Mouse (Mus musculus): ENCODE data around the gene Scrt2.

DNA sequence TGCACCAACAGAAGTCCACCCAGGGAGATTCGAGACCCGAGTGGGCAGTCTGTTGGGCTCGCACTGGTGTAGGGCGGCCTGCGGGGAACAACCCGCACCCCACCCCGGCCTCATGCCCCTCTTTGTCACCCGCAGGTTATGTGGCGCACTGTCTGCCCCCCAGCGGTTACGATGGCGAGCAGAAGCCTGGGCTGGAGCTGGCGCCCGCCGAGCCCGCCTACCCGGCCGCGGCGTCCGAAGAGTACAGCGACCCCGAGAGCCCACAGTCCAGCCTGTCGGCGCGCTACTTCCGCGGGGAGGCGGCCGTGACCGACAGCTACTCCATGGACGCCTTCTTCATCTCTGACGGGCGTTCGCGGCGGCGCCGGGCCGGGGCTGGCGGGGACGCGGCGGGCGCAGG, 11.6 kb downstream of the Scrt2 start:
- peak; percentile 15; the same call in 1 of the 2 replicates for TF ChIP-seq CTCF (IDR thresholded peaks at IDR 0.05; ENCODE audit: low read depth)
- no peak for TF ChIP-seq EP300 (optimal IDR thresholded peaks at IDR 0.05)
